Mouse (Mus musculus) testis, adult 2 months (tissue): ENCODE data around the gene Recql5.

Experiments
- CTCF ChIP-seq: fragments of 200-500 bp; IDR thresholded peaks from 2 replicates; pipeline ENCODE4 v1.5.1; 2012; ENCODE audit warnings: low read depth, mild to moderate bottlenecking, inconsistent platforms, low read length, moderate library complexity; ENCODE audit not compliant: control insufficient read depth, insufficient read depth, insufficient replicate concordance
- POLR2A ChIP-seq: fragments of 200-500 bp; IDR thresholded peaks from 2 replicates; pipeline ENCODE4 v1.6.1; 2012; ENCODE audit warnings: low read depth, mild to moderate bottlenecking, inconsistent platforms, low read length, moderate library complexity; ENCODE audit not compliant: control insufficient read depth

- TF ChIP-seq POLR2A (no peak), CTCF (no peak)
These were observed 49.2 kb upstream of the Recql5 start for GRCm38 (mm10) chr11:115982472-115982871.
